Mouse (Mus musculus): ENCODE results near the gene Pdcd6. TPM values are rescaled to one million over a fixed set of nuclear protein-coding genes. Genes with fewer than 3 reads are reported as not detected.

Pdcd6 gene
- polyA plus RNA-seq, 1 experiment: 45.3 TPM

DNA sequence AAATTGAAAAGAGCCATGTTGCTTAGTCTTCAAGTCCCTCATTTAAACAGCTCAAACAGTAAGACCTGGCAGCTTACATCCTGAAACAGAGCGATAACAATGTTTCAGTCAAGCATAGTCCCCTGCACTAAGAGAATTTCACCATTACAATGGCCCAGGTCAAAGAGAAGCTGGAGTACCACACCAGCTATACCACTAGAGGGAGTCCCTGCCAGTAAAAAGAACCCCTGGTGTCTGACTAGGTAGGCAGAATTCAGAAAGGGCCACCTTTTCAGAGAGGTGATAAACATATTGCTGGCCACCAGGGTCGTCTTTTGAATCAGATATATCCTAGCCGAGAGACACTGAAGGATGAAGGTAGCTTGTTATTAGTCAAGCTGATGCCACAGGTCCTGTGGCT is 23.7 kb upstream of the Pdcd6 start:
- Histone ChIP-seq H3K27ac (ENCODE audit: control insufficient read depth, insufficient read depth, low read depth, low read length, poor library complexity) (no peak overlapping the region), H3K4me1 (ENCODE audit: control insufficient read depth, insufficient read depth, low read length) (no peaks in the 10 kb centered on the region), H3K4me3 (replicated peaks; ENCODE audit: control insufficient read depth, low read depth, low read length) (no peak overlapping the region)
- 43% methylated on average over 3 of the region's 3 CpGs for WGBS
- TF ChIP-seq POLR2A (IDR thresholded peaks at IDR 0.05; ENCODE audit: borderline replicate concordance, control insufficient read depth, low read depth, low read length) (no peak), CTCF (IDR thresholded peaks at IDR 0.05; ENCODE audit: control insufficient read depth, insufficient read depth, low read length) (no peak)

DNA sequence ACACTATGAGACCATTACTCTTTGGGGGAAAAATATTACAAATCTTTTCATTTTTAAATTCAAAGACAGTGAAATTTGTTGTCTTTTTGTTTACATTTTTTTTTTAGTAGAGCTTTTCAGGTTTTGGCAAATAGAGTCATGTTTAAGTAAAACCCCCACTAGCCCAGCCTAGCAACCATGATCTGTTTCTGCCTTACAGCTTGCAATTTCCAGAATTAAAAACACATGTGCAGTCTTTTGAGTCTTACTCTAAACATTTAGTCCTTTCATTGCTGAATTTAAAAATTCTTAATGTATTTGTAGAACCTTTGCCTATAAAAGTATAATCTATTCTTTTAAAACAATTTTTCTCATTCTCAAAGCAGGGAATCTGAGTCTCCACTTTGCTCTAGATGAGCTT is 11.9 kb upstream of the Pdcd6 start:
- Histone ChIP-seq H3K4me1 (ENCODE audit: control insufficient read depth, insufficient read depth, low read length) (no peaks in the 10 kb centered on the region), H3K4me3 (replicated peaks; ENCODE audit: control insufficient read depth, low read depth, low read length) (no peak overlapping the region), H3K27ac (ENCODE audit: control insufficient read depth, insufficient read depth, low read depth, low read length, poor library complexity) (no peak overlapping the region)
- TF ChIP-seq POLR2A (IDR thresholded peaks at IDR 0.05; ENCODE audit: borderline replicate concordance, control insufficient read depth, low read depth, low read length) (no peak), CTCF (IDR thresholded peaks at IDR 0.05; ENCODE audit: control insufficient read depth, insufficient read depth, low read length) (no peak)

DNA sequence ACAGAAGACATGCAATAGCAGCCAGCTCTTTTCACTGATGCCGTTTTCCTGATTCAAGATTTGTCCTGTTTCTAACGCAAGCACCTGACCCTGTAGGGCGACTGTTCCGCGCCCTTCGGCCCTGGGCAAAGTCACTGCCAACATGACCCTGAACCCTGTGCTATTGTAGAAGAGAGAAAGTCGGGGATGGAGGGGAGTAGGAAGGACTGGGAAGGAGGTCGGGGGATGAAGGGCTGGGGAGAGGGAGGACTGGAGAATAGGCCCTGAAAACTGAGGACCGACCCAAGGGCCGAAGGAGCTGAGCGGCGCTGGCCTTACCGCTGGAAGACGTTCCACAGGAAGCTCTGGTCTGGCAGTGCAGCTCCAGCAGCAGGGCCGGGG is 601 bp downstream of the Pdcd6 start:
- TF ChIP-seq POLR2A (IDR thresholded peaks at IDR 0.05; ENCODE audit: borderline replicate concordance, control insufficient read depth, low read depth, low read length) (no peak), CTCF (IDR thresholded peaks at IDR 0.05; ENCODE audit: control insufficient read depth, insufficient read depth, low read length) (no peak)
- Histone ChIP-seq H3K4me1 (ENCODE audit: control insufficient read depth, insufficient read depth, low read length) (no peaks in the 10 kb centered on the region), H3K4me3 (replicated peaks; ENCODE audit: control insufficient read depth, low read depth, low read length) (peak overlapping the region; percentile 80), H3K27ac (ENCODE audit: control insufficient read depth, insufficient read depth, low read depth, low read length, poor library complexity) (peak overlapping the region; percentile 63)
- 1% methylated on average over 15 of the region's 15 CpGs for WGBS

DNA sequence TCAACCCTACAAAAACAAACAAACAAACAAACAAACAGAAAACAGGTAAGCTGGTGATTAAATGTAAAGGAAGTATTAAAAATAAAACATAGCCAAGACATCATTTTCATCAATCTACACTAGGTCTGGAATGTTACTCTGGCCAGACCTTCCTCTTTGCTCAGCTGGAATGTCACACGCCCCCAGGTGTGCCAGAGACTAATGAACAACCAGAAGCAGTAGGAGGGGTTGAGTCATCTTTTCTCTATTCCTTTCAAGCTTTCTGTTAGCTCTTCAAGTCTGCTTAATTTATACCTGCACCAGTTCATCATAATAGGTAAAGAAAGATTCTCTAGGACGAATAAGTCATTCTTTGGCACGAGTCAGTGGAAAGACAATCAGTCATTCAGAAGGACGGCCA is 994 bp downstream of the Pdcd6 start:
- no peak for TF ChIP-seq CTCF (IDR thresholded peaks at IDR 0.05; ENCODE audit: control insufficient read depth, insufficient read depth, low read length)
- no peak for TF ChIP-seq POLR2A (IDR thresholded peaks at IDR 0.05; ENCODE audit: borderline replicate concordance, control insufficient read depth, low read depth, low read length)
- no peak overlapping the region for H3K27ac ChIP-seq (ENCODE audit: control insufficient read depth, insufficient read depth, low read depth, low read length, poor library complexity)
- 21% methylated on average over 4 of the region's 4 CpGs for WGBS
- H3K4me1 ChIP-seq (ENCODE audit: control insufficient read depth, insufficient read depth, low read length): no peaks in the 10 kb centered on the region
- H3K4me3 ChIP-seq (replicated peaks; ENCODE audit: control insufficient read depth, low read depth, low read length): peak overlapping the region; percentile 80

DNA sequence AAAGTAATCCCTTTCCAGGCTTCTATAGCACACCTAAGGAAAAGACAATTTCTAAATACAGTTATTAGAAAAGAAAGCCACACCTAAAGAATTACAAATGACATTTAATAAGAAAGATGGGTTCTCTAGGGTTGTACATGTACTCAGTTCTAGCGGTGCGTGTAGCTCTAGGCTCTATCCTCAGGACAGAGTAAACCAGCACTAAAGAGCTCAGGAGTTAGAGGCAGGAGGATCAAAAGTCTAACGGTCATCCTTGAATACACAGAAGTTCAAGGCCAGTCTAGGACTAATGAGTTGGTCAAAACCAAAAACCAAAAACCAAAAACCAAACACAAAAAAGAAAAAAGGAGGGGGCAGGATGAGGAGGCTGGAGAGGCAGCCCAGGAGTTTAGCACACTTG is 2.8 kb downstream of the Pdcd6 start:
- H3K4me3 ChIP-seq (replicated peaks; ENCODE audit: control insufficient read depth, low read depth, low read length): no peak overlapping the region
- H3K27ac ChIP-seq (ENCODE audit: control insufficient read depth, insufficient read depth, low read depth, low read length, poor library complexity): no peak overlapping the region
- TF ChIP-seq POLR2A (IDR thresholded peaks at IDR 0.05; ENCODE audit: borderline replicate concordance, control insufficient read depth, low read depth, low read length): no peak
- TF ChIP-seq CTCF (IDR thresholded peaks at IDR 0.05; ENCODE audit: control insufficient read depth, insufficient read depth, low read length): no peak
- 91% methylated on average over 3 of the region's 3 CpGs for WGBS
- no peaks in the 10 kb centered on the region for H3K4me1 ChIP-seq (ENCODE audit: control insufficient read depth, insufficient read depth, low read length)

DNA sequence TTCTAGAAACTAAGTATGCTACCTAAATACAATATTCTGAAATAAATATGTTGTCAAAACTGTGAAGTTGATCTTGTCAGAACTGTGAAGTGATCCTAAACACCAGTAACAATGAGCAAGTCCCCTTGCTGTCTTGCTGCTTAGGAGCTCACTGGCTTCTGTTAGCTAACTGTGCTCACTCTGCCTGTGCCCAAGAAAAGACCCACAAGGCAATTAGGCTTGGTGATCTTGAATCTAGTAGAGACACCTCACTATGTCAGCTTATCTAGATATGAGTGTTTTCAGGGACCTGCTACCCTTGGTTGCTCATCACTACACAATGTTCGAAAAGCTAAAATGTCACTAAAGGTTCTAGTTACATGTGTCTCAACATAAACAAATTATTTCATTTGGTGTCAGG is 11.6 kb downstream of the Pdcd6 start:
- no peak for TF ChIP-seq POLR2A (IDR thresholded peaks at IDR 0.05; ENCODE audit: borderline replicate concordance, control insufficient read depth, low read depth, low read length)
- no peak for TF ChIP-seq CTCF (IDR thresholded peaks at IDR 0.05; ENCODE audit: control insufficient read depth, insufficient read depth, low read length)
- 90% methylated on average over 1 of the region's 1 CpGs for WGBS

DNA sequence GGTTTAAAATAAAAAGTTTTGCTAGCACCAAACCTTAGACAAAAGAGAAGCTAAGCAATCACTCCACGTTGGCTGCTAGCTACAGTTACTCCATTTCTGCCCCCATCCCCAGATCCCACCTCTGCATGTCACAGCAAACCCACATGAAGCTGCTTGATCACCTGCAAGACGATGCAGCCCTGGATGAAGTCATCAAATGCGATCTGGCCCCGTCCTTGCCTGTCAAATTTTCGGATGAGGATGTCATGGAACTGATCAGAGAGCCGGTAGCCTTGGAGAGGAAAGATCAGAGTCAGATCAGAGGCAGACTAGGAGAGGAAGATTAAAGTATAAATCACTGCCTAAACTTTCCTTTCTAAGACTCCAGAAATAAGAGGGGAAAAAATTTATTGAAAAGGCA is 12.0 kb downstream of the Pdcd6 start:
- 91% methylated on average over 6 of the region's 6 CpGs for WGBS
- TF ChIP-seq CTCF (IDR thresholded peaks at IDR 0.05; ENCODE audit: control insufficient read depth, insufficient read depth, low read length): no peak
- no peak for TF ChIP-seq POLR2A (IDR thresholded peaks at IDR 0.05; ENCODE audit: borderline replicate concordance, control insufficient read depth, low read depth, low read length)

More for the DNA sequence above, 11.6 kb downstream of the Pdcd6 start:
- H3K27ac ChIP-seq (ENCODE audit: control insufficient read depth, insufficient read depth, low read depth, low read length, poor library complexity): no peak overlapping the region
- H3K4me1 ChIP-seq (ENCODE audit: control insufficient read depth, insufficient read depth, low read length): no peaks in the 10 kb centered on the region
- no peak overlapping the region for H3K4me3 ChIP-seq (replicated peaks; ENCODE audit: control insufficient read depth, low read depth, low read length)

DNA sequence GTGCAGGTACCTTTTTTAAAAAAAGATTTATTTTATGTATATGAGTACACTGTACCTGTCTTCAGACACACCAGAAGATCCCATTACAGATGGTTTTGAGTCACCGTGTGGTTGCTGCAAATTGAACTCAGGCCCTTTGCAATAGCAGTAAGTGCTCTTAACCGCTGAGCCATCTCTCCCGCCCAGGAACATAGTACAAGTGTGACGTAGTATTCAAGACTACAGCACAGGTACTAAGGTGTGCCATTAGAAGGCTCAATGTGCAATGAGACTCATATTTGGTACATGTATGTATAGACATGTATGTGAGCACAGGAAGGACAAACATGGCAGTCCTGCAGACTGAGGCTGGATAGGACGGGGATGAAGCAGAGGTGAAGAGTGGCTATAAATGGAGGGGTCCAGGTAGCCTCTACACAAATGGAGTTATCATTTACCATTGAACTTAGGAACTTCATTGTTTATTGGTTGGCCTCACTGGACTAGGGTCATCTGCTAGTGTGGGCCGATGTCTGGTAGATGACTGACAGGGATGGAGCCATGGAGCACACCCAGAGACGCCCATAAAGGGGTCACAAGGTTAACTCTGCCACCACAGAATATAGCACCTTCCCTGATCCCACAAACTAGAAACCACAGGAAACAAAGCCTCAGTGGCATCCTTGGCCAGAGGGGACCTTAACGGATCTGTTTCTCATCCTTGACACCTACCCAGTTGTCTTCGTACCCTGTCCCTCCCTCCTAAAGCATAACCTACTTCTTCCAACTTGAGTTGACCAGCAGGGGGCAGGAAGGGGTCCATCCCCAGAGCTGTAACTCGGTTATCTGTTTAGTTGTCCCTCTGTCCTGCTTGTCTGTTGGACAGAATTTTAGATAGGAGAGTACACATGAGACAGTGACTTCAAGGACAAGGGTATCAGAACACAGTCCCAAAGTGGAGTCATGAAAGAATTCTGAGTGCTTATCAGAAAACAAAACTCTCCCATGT is 15.0 kb downstream of the Pdcd6 start:
- Histone ChIP-seq H3K4me1 (ENCODE audit: control insufficient read depth, insufficient read depth, low read length) (no peaks in the 10 kb centered on the region), H3K27ac (ENCODE audit: control insufficient read depth, insufficient read depth, low read depth, low read length, poor library complexity) (no peak overlapping the region), H3K4me3 (replicated peaks; ENCODE audit: control insufficient read depth, low read depth, low read length) (no peak overlapping the region)
- 87% methylated on average over 10 of the region's 10 CpGs for WGBS
- TF ChIP-seq CTCF (IDR thresholded peaks at IDR 0.05; ENCODE audit: control insufficient read depth, insufficient read depth, low read length) (peak; percentile 26; the same call in 1 of the 2 replicates), POLR2A (IDR thresholded peaks at IDR 0.05; ENCODE audit: borderline replicate concordance, control insufficient read depth, low read depth, low read length) (no peak)

More for the DNA sequence above, 12.0 kb downstream of the Pdcd6 start:
- no peak overlapping the region for H3K27ac ChIP-seq (ENCODE audit: control insufficient read depth, insufficient read depth, low read depth, low read length, poor library complexity)
- H3K4me1 ChIP-seq (ENCODE audit: control insufficient read depth, insufficient read depth, low read length): no peaks in the 10 kb centered on the region
- H3K4me3 ChIP-seq (replicated peaks; ENCODE audit: control insufficient read depth, low read depth, low read length): no peak overlapping the region
